ENCODE assay signal across 13 mouse cellular contexts in genomic region chr3:104303577-104303976, GRCm38 (mm10).
DNase-seq lines count a peak whose midpoint lies in the region; ATAC-seq and TF ChIP-seq lines count a peak whose summit lies in the region.
"Had no signal": no experiment of that assay in that cellular context is flagged by ENCODE, and none has a peak within 500 bp of the region (broad histone marks: within the 10 kb centered on the region; RNA-seq: fewer than 3 reads in every experiment).

No protein-coding gene starts in this region.

- H3K4me3 ChIP-seq in heart, adult 2 months = no peak overlapping the region
- H3K4me3 ChIP-seq in heart, embryonic 12.5 days = no peak overlapping the region
- H3K4me3 ChIP-seq: embryonic facial prominence, embryonic 13.5 days; midbrain, embryonic 13.5 days; neural tube, embryonic 13.5 days had no signal

- no peak for TF ChIP-seq POLR2A in heart, adult 2 months (IDR thresholded peaks at IDR 0.05; ENCODE audit: insufficient read depth, low read depth, low read length)

- no peak for TF ChIP-seq EP300 in heart, adult 2 months (IDR thresholded peaks at IDR 0.05; ENCODE audit: insufficient read depth, low read depth, low read length)

- no peaks in the 10 kb centered on the region for H3K79me2 ChIP-seq in heart, adult 2 months (replicated peaks; ENCODE audit: control insufficient read depth, insufficient read depth, low read length)

- no peaks in the 10 kb centered on the region for H3K9me3 ChIP-seq in heart, embryonic 12.5 days (replicated peaks)
- H3K9me3 ChIP-seq: embryonic facial prominence, embryonic 13.5 days; midbrain, embryonic 13.5 days; neural tube, embryonic 13.5 days had no signal

- no peak overlapping the region for H3K9ac ChIP-seq in heart, adult 2 months (ENCODE audit: low read depth, low read length)
- H3K9ac ChIP-seq in heart, embryonic 12.5 days = no peak overlapping the region
- H3K9ac ChIP-seq: embryonic facial prominence, embryonic 13.5 days; midbrain, embryonic 13.5 days; neural tube, embryonic 13.5 days had no signal

- no peaks in the 10 kb centered on the region for H3K36me3 ChIP-seq in heart, adult 2 months (ENCODE audit: control insufficient read depth, insufficient read depth, low read length)
- no peaks in the 10 kb centered on the region for H3K36me3 ChIP-seq in heart, embryonic 12.5 days
- H3K36me3 ChIP-seq: embryonic facial prominence, embryonic 13.5 days; midbrain, embryonic 13.5 days; neural tube, embryonic 13.5 days had no signal

- no peak overlapping the region for H3K27ac ChIP-seq in heart, adult 2 months
- no peak overlapping the region for H3K27ac ChIP-seq in heart, embryonic 12.5 days (ENCODE audit: poor library complexity, severe bottlenecking)
- H3K27ac ChIP-seq: embryonic facial prominence, embryonic 13.5 days; midbrain, embryonic 13.5 days; neural tube, embryonic 13.5 days had no signal

- intact Hi-C loops in heart, adult 2 months (cut with DNase I) = no loop called here
- intact Hi-C loops in heart, postnatal 36 days (cut with DNase I) = no loop called here

- peak; percentile 29 for DNase-seq in adrenal gland, adult 2 months
- no peak for DNase-seq in adrenal gland, adult 8-10 months
- DNase-seq in heart, adult 2 months = peak; percentile 56 to 60
- peak; percentile 36 for DNase-seq in MN1 (ENCODE audit: low spot score)
- peak; percentile 44 to 52 for DNase-seq in heart, postnatal 36 days
- DNase-seq in yolk sac, embryonic 10.5 days (ENCODE audit: low spot score) = no peak
- DNase-seq in urinary bladder, postnatal 10 days (ENCODE audit: low spot score) = no peak
- DNase-seq: cerebellum, adult 11-12 months; lung, adult 2 months had no signal

- no peak for ATAC-seq in heart, embryonic 12.5 days (ENCODE audit: insufficient number of reproducible peaks, low FRiP score)
- ATAC-seq: midbrain, embryonic 13.5 days had no signal

- 50% methylated on average over 7 of the region's 7 CpGs for WGBS in heart, adult 2 months
- WGBS in heart, embryonic 12.5 days = 80% methylated on average over 7 of the region's 7 CpGs

- TF ChIP-seq CTCF in heart, adult 2 months (IDR thresholded peaks at IDR 0.05) = no peak

- H3K4me2 ChIP-seq in heart, embryonic 12.5 days = no peak overlapping the region
- H3K4me2 ChIP-seq: embryonic facial prominence, embryonic 13.5 days; midbrain, embryonic 13.5 days; neural tube, embryonic 13.5 days had no signal

- peaks cover 2% of the 10 kb centered on the region; the same call in 1 of the 2 replicates for H3K4me1 ChIP-seq in heart, adult 2 months (ENCODE audit: control insufficient read depth, insufficient read depth, low read length)
- peaks cover 29% of the 10 kb centered on the region for H3K4me1 ChIP-seq in heart, embryonic 12.5 days (replicated peaks)

- H3K27me3 ChIP-seq in heart, adult 2 months (ENCODE audit: control insufficient read depth, insufficient read depth, low read length) = no peaks in the 10 kb centered on the region
- H3K27me3 ChIP-seq in heart, embryonic 12.5 days (replicated peaks) = no peaks in the 10 kb centered on the region
- H3K27me3 ChIP-seq: embryonic facial prominence, embryonic 13.5 days; midbrain, embryonic 13.5 days; neural tube, embryonic 13.5 days had no signal

Comparison
In these comparisons a context has a peak if more than half of its experiments do, and no peak if none do; other contexts are left out.
1. DNase-seq: peak in adrenal gland, adult 2 months (single experiment), heart, adult 2 months (2 of 2), MN1 (single experiment) and heart, postnatal 36 days (2 of 2); none in adrenal gland, adult 8-10 months (single experiment), yolk sac, embryonic 10.5 days (single experiment) and urinary bladder, postnatal 10 days (single experiment).